Mouse (Mus musculus): Measurements from ENCODE around the gene Rprd1b.
A peak's percentile ranks its signal among the peaks of the same experiment; 100 is the strongest.

The Rprd1b gene

GRCm38 (mm10) chr2:158079843-158080395, 51.6 kb downstream of the Rprd1b start:
- peak in 1 of 2 experiments; percentile 18 for DNase-seq (ENCODE audit: low spot score in 2 of 2)

GRCm38 (mm10) chr2:158080622-158081241, 52.4 kb downstream of the Rprd1b start:
- DNase-seq (ENCODE audit: low spot score in 2 of 2), result no peak

- DNase-seq (ENCODE audit: low spot score in 2 of 2), result no peak
Measured at GRCm38 (mm10) chr2:158084486-158084885, 56.2 kb downstream of the Rprd1b start.

- DNase-seq (ENCODE audit: low spot score in 2 of 2), result no peak
Measured at GRCm38 (mm10) chr2:158090096-158090495, 61.8 kb downstream of the Rprd1b start.

- DNase-seq (ENCODE audit: low spot score in 2 of 2), result no peak
Measured at GRCm38 (mm10) chr2:158093345-158093744, 65.0 kb downstream of the Rprd1b start.

GRCm38 (mm10) chr2:158094300-158094699, 66.0 kb downstream of the Rprd1b start:
- DNase-seq (ENCODE audit: low spot score in 2 of 2), result no peak

- no peak for DNase-seq (ENCODE audit: low spot score in 2 of 2)
Measured at GRCm38 (mm10) chr2:158094846-158095245, 66.5 kb downstream of the Rprd1b start.

GRCm38 (mm10) chr2:158097071-158097470, 68.8 kb downstream of the Rprd1b start:
- no peak for DNase-seq (ENCODE audit: low spot score in 2 of 2)

GRCm38 (mm10) chr2:158098730-158099129, 70.4 kb downstream of the Rprd1b start:
- no peak for DNase-seq (ENCODE audit: low spot score in 2 of 2)

- DNase-seq (ENCODE audit: low spot score in 2 of 2), result no peak
Measured at GRCm38 (mm10) chr2:158099537-158099936, 71.2 kb downstream of the Rprd1b start.

- DNase-seq (ENCODE audit: low spot score in 2 of 2), result peak; percentile 22 to 44
Measured at GRCm38 (mm10) chr2:158101768-158102167, 73.5 kb downstream of the Rprd1b start.

- no peak for DNase-seq (ENCODE audit: low spot score in 2 of 2)
Measured at GRCm38 (mm10) chr2:158104966-158105365, 76.7 kb downstream of the Rprd1b start.

- no peak for DNase-seq (ENCODE audit: low spot score in 2 of 2)
Measured at GRCm38 (mm10) chr2:158105605-158106004, 77.3 kb downstream of the Rprd1b start.

GRCm38 (mm10) chr2:158106947-158107587, 78.8 kb downstream of the Rprd1b start:
- peak in 1 of 2 experiments; percentile 26 for DNase-seq (ENCODE audit: low spot score in 2 of 2)

GRCm38 (mm10) chr2:158109516-158109915, 81.2 kb downstream of the Rprd1b start:
- DNase-seq (ENCODE audit: low spot score in 2 of 2), result no peak

GRCm38 (mm10) chr2:158113591-158114257, 85.4 kb downstream of the Rprd1b start:
- DNase-seq (ENCODE audit: low spot score in 2 of 2), result no peak

GRCm38 (mm10) chr2:158114931-158115330, 86.6 kb downstream of the Rprd1b start:
- no peak for DNase-seq (ENCODE audit: low spot score in 2 of 2)

- no peak for DNase-seq (ENCODE audit: low spot score in 2 of 2)
Measured at GRCm38 (mm10) chr2:158115838-158116453, 87.6 kb downstream of the Rprd1b start.

- DNase-seq (ENCODE audit: low spot score in 2 of 2), result no peak
Measured at GRCm38 (mm10) chr2:158116653-158117052, 88.4 kb downstream of the Rprd1b start.

- DNase-seq (ENCODE audit: low spot score in 2 of 2), result no peak
Measured at GRCm38 (mm10) chr2:158119145-158119544, 90.8 kb downstream of the Rprd1b start.

- no peak for DNase-seq (ENCODE audit: low spot score in 2 of 2)
Measured at GRCm38 (mm10) chr2:158120211-158120610, 91.9 kb downstream of the Rprd1b start.

GRCm38 (mm10) chr2:158120868-158121267, 92.6 kb downstream of the Rprd1b start:
- no peak for DNase-seq (ENCODE audit: low spot score in 2 of 2)

Data from frontal cortex, postnatal 14 days (tissue).